Mouse (Mus musculus) lung, postnatal 0 days (tissue): ENCODE data around the gene Atg2a. TPM values are rescaled to one million over a fixed set of nuclear protein-coding genes. Genes with fewer than 3 reads are reported as not detected.
A peak's percentile ranks its signal among the peaks of the same experiment; 100 is the strongest.

Experiments
- ATAC-seq: fragments of 200-750 bp; cut with Nextera tagmentation; 2 replicates; pipeline ENCODE4 v1.8.0; 2017; ENCODE audit warnings: moderate library complexity
- DNase-seq: peaks from one replicate; pipeline ENCODE4 v3.0.0-alpha.2; 2016; ENCODE audit warnings: low spot score
- H3K27ac ChIP-seq: fragments of 300-500 bp; sonication (generic); 2 replicates; pipeline ENCODE4 v1.5.1; 2014; ENCODE audit warnings: antibody characterized with exemption, mild to moderate bottlenecking, low read length, mixed read lengths
- H3K27me3 ChIP-seq: fragments of 300-500 bp; sonication (generic); replicated peaks from 2 replicates; pipeline ENCODE4 v1.6.1; 2014; ENCODE audit warnings: low read length, mixed read lengths; ENCODE audit not compliant: insufficient read depth
- H3K36me3 ChIP-seq: fragments of 300-500 bp; sonication (generic); 2 replicates; pipeline ENCODE4 v1.6.1; 2014; ENCODE audit warnings: low read length, mixed read lengths; ENCODE audit not compliant: insufficient read depth
- H3K4me1 ChIP-seq: fragments of 300-500 bp; sonication (generic); 2 replicates; pipeline ENCODE4 v1.6.1; 2014; ENCODE audit warnings: antibody characterized with exemption, low read depth, low read length, mixed read lengths; ENCODE audit not compliant: insufficient read depth
- H3K4me2 ChIP-seq: fragments of 300-500 bp; sonication (generic); replicated peaks from 2 replicates; pipeline ENCODE4 v1.6.1; 2014; ENCODE audit warnings: low read depth, mild to moderate bottlenecking, low read length, moderate library complexity, mixed read lengths
- H3K4me3 ChIP-seq: fragments of 300-500 bp; sonication (generic); 2 replicates; pipeline ENCODE4 v1.5.1; 2014; ENCODE audit warnings: low read depth, low read length
- H3K9ac ChIP-seq: fragments of 300-500 bp; sonication (generic); replicated peaks from 2 replicates; pipeline ENCODE4 v1.6.1; 2014; ENCODE audit warnings: low read depth, mild to moderate bottlenecking
- H3K9me3 ChIP-seq: fragments of 300-500 bp; sonication (generic); 2 replicates; pipeline ENCODE4 v1.6.1; 2016; ENCODE audit warnings: low read length, mixed read lengths
- CTCF ChIP-seq: IDR thresholded peaks from 2 replicates; pipeline ENCODE4 v1.5.1; 2016; ENCODE audit warnings: antibody characterized with exemption, mild to moderate bottlenecking
- EP300 ChIP-seq: IDR thresholded peaks from 2 replicates; pipeline ENCODE4 v1.6.1; 2016; ENCODE audit warnings: antibody characterized with exemption, mild to moderate bottlenecking, control low read depth
- WGBS: fragments of 180-500 bp; shearing (Covaris S2); extraction: QIAGEN DNeasy Blood & Tissue Kit; methylation state at CpG from one replicate; pipeline ENCODE4 v1.1.7; 2014; 5-methylcytosine and 5-hydroxymethylcytosine counted together
- polyA plus RNA-seq: library from polyadenylated mRNA; unstranded; fragments of >200 nt; fragmentation: Nextera tagmentation; extraction: Ambion mirVana; gene quantifications from 2 replicates; pipeline ENCODE4 v1.2.1, GENCODE M21; 2015

Gene Atg2a
- polyA plus RNA-seq, 1 experiment from 2014 or later: 5.9 TPM

GRCm38 (mm10) chr19:6292262-6292661 lies 50.8 kb downstream of the Atg2a start:
- no peaks in the 10 kb centered on the region for H3K27me3 ChIP-seq
- DNase-seq (no peak), ATAC-seq (no peak)
- no peak overlapping the region for H3K9ac ChIP-seq
- peaks cover 11% of the 10 kb centered on the region; the same call in 1 of the 2 replicates for H3K36me3 ChIP-seq
- no peak overlapping the region for H3K4me2 ChIP-seq
- TF ChIP-seq EP300 (no peak), CTCF (no peak)
- H3K9me3 ChIP-seq: no peaks in the 10 kb centered on the region
- H3K27ac ChIP-seq: no peak overlapping the region
- no peak overlapping the region for H3K4me3 ChIP-seq
- 92% methylated on average over 5 of the region's 5 CpGs for WGBS
- no peaks in the 10 kb centered on the region for H3K4me1 ChIP-seq

DNA sequence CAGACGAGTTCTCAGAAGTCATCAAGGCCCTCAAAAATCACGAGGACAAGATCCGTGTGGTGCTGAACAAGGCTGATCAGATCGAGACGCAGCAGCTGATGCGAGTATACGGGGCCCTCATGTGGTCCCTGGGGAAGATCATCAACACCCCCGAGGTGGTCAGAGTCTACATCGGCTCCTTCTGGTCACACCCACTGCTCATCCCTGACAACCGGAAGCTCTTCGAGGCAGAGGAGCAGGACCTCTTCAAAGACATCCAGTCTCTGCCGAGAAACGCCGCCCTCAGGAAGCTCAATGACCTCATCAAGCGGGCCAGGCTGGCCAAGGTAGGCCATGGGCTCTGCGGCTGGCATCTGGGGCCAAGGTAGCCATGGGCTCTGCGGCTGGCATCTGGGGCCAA lies 52.8 kb downstream of the Atg2a start:
- no peak overlapping the region for H3K4me2 ChIP-seq
- peaks cover 19% of the 10 kb centered on the region; the same call in 1 of the 2 replicates for H3K36me3 ChIP-seq
- 88% methylated on average over 17 of the region's 17 CpGs for WGBS
- TF ChIP-seq EP300: no peak
- TF ChIP-seq CTCF: no peak
- no peak for DNase-seq
- H3K9ac ChIP-seq: no peak overlapping the region
- no peaks in the 10 kb centered on the region; the same call in 1 of the 2 replicates for H3K4me1 ChIP-seq
- H3K9me3 ChIP-seq: no peaks in the 10 kb centered on the region
- no peak for ATAC-seq
- H3K27me3 ChIP-seq: no peaks in the 10 kb centered on the region
- H3K27ac ChIP-seq: no peak overlapping the region
- no peak overlapping the region for H3K4me3 ChIP-seq

DNA sequence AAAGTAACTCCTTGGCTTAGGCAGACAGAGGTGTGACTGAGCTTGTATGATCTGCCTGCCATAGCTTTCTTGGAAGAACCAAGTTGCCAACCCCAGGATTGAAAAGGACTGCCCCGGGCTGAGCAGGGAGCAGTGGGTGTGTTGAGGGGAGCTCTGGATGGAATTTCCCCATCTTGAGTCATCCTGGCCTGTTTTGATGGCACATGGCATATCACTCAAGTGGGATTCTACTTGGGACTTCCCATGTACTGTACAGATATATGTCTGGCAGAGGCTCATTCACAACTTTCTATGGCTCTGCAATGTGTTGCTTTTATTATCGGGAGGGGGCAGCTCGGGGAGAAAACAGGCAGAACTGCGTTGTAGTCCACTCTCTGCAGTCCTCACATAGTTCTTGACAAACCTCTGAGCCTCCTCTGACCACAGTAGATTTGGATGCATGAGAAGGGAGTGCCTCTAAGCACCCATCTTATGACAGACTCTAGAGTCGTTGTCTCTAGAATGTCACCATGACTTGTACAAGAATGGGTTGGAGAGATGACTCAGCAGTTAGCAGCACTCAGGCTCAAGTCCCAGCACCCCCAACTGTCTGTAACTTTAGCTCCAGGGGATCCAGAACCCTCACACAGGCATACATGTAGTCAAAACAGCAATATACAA lies 55.2 kb downstream of the Atg2a start:
- H3K36me3 ChIP-seq: peaks cover 19% of the 10 kb centered on the region; the same call in 1 of the 2 replicates
- H3K27me3 ChIP-seq: no peaks in the 10 kb centered on the region
- no peak overlapping the region for H3K27ac ChIP-seq
- H3K9me3 ChIP-seq: no peaks in the 10 kb centered on the region
- ATAC-seq (no peak), DNase-seq (no peak)
- no peak overlapping the region for H3K9ac ChIP-seq
- no peak for TF ChIP-seq CTCF
- TF ChIP-seq EP300: no peak
- no peaks in the 10 kb centered on the region; the same call in 1 of the 2 replicates for H3K4me1 ChIP-seq
- H3K4me2 ChIP-seq: no peak overlapping the region
- H3K4me3 ChIP-seq: no peak overlapping the region
- WGBS: 85% methylated on average over 5 of the region's 5 CpGs

DNA sequence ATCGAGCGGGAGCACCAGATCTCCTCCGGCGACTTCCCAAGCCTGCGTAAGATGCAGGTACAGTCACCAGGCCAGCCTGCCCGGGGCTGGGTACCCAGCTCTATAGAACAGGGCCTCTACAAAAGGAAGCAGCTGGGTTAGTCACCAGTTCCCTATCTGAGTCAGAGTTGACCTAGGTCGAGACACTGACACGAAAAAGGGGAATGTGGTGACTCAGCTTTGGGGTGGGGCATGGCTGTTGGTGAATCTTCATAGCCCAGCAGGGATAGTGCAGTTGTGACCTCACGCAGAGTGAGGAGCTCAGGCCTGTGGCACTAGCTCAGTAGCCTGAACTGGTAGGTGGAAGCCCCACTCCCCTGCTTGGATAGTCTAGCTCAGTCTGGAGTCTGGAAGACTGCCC lies 56.2 kb downstream of the Atg2a start:
- Histone ChIP-seq H3K4me1 (peaks cover 6% of the 10 kb centered on the region), H3K4me3 (no peak overlapping the region), H3K36me3 (peaks cover 19% of the 10 kb centered on the region; the same call in 1 of the 2 replicates), H3K9ac (no peak overlapping the region), H3K27ac (no peak overlapping the region), H3K27me3 (no peaks in the 10 kb centered on the region), H3K4me2 (no peak overlapping the region; the same call in 1 of the 2 replicates), H3K9me3 (no peaks in the 10 kb centered on the region)
- peak; percentile 15 for ATAC-seq
- TF ChIP-seq CTCF: no peak
- TF ChIP-seq EP300: peak; percentile 30; the same call in 1 of the 2 replicates
- DNase-seq: peak; percentile 68
- 68% methylated on average over 9 of the region's 9 CpGs for WGBS

DNA sequence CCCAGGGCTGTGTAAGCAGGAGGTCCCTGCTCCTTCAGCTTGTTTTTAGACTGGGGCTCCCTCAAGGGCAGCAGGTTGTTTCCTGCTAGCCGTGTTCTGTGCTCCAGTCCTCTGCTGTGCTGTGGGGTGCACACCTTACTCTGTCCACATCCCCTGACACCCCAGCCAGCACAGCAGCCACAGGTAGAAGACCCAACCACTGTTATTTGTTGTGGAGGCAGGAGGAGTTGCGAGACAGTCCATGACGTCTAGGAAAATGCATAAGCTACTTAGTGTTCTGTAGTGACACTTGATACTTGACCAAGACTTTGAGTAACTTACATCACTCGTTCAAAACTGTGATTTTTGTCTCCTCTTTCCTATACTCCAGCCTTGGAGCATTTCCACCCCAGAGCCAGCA lies 57.5 kb downstream of the Atg2a start:
- no peak overlapping the region for H3K9ac ChIP-seq
- peaks cover 19% of the 10 kb centered on the region; the same call in 1 of the 2 replicates for H3K36me3 ChIP-seq
- H3K4me3 ChIP-seq: no peak overlapping the region
- no peak overlapping the region for H3K4me2 ChIP-seq
- H3K27ac ChIP-seq: peak overlapping the region; percentile 87
- TF ChIP-seq CTCF (no peak), EP300 (no peak)
- DNase-seq: no peak
- 63% methylated on average over 4 of the region's 4 CpGs for WGBS
- H3K9me3 ChIP-seq: no peaks in the 10 kb centered on the region
- H3K4me1 ChIP-seq: peaks cover 8% of the 10 kb centered on the region
- H3K27me3 ChIP-seq: no peaks in the 10 kb centered on the region
- no peak for ATAC-seq

DNA sequence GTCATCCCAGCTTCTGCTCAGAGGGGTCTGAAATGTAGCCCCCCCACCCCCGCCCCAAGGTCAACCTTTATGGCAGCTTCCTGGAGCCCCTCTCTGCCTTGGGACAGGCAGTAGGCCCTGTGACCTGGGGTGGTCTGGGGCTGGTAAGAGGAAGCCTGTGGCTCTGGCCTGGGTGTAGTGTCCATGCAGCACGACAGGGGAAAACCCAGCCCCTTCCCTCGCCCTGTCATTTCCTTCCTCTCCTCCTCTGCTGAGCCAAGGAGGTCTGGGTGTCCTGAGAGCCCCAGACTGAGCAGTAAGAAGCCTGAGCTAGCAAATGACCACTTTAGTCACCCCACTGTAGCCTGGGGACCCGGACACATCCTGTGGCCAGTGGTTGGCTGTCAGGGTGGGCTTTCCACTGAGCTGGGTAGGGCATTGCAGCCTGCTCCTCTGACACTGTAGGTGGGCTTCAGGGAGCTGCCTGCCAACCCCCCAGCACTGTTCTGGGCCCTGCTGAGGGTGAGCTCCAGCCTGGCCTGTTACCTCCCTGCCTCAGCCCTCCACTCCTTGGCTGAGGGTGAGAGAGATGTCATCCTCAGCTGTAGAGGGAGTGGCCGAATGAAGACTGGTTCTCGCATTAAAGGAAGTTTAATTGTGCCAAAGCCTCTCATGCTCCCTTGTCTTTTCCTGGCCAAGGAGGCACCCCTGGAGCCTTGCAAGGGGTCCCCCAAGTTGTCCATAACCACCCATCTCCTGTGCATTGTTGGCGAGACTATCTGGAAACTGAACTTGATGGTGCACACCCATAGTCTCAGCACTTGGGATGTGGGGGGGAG lies 58.2 kb downstream of the Atg2a start:
- Histone ChIP-seq H3K36me3 (peaks cover 19% of the 10 kb centered on the region; the same call in 1 of the 2 replicates), H3K9ac (no peak overlapping the region), H3K4me1 (peaks cover 8% of the 10 kb centered on the region), H3K4me3 (no peak overlapping the region), H3K4me2 (0 out of 2 replicates have a peak overlapping the region, but pooled peaks have one; percentile 17), H3K27me3 (no peaks in the 10 kb centered on the region), H3K27ac (peak overlapping the region; percentile 87), H3K9me3 (no peaks in the 10 kb centered on the region)
- peak; percentile 20; the same call in 1 of the 2 replicates for TF ChIP-seq CTCF
- TF ChIP-seq EP300: no peak
- 57% methylated on average over 7 of the region's 7 CpGs for WGBS
- DNase-seq (peak; percentile 49), ATAC-seq (peak; percentile 40)
